Mouse (Mus musculus) heart, embryonic 16.5 days (tissue): Measurements from ENCODE around the gene Lrp2. TPM values are rescaled to one million over a fixed set of nuclear protein-coding genes. Genes with fewer than 3 reads are reported as not detected.

Source experiments
- ATAC-seq: fragments of 200-750 bp; cut with Nextera tagmentation; replicated peaks from 2 replicates; pipeline ENCODE4 v1.8.0; 2017; ENCODE audit warnings: moderate number of reproducible peaks; ENCODE audit not compliant: insufficient read depth, low FRiP score; ENCODE audit errors: extremely low read depth
- H3K27ac ChIP-seq: fragments of 300-500 bp; sonication (generic); 2 replicates; pipeline ENCODE4 v1.5.1; 2014; ENCODE audit warnings: mild to moderate bottlenecking, low read length, control low read depth, moderate library complexity
- H3K27me3 ChIP-seq: fragments of 300-500 bp; sonication (generic); 2 replicates; pipeline ENCODE4 v1.6.1; 2014; ENCODE audit warnings: low read length, mixed read lengths; ENCODE audit not compliant: control insufficient read depth, insufficient read depth
- H3K36me3 ChIP-seq: fragments of 300-500 bp; sonication (generic); 2 replicates; pipeline ENCODE4 v1.6.1; 2014; ENCODE audit not compliant: control insufficient read depth, insufficient read depth
- H3K4me1 ChIP-seq: fragments of 300-500 bp; sonication (generic); 2 replicates; pipeline ENCODE4 v1.6.1; 2014; ENCODE audit warnings: low read length, mixed read lengths; ENCODE audit not compliant: control insufficient read depth, insufficient read depth
- H3K4me2 ChIP-seq: fragments of 300-500 bp; sonication (generic); 2 replicates; pipeline ENCODE4 v1.6.1; 2014; ENCODE audit warnings: low read depth, mild to moderate bottlenecking, control low read depth, low read length
- H3K4me3 ChIP-seq: fragments of 300-500 bp; sonication (generic); 2 replicates; pipeline ENCODE4 v1.5.1; 2014; ENCODE audit warnings: mild to moderate bottlenecking, control low read depth, low read length
- H3K9ac ChIP-seq: fragments of 300-500 bp; sonication (generic); 2 replicates; pipeline ENCODE4 v1.6.1; 2014; ENCODE audit warnings: low read length, control low read depth
- H3K9me3 ChIP-seq: fragments of 300-500 bp; sonication (generic); replicated peaks from 2 replicates; pipeline ENCODE4 v1.6.1; 2016; ENCODE audit warnings: low read length; ENCODE audit not compliant: control insufficient read depth
- WGBS: fragments of 180-500 bp; shearing (Covaris S2); extraction: QIAGEN DNeasy Blood & Tissue Kit; methylation state at CpG from one replicate; pipeline ENCODE4 v1.1.7; 2014; 5-methylcytosine and 5-hydroxymethylcytosine counted together
- polyA plus RNA-seq: library from polyadenylated mRNA; unstranded; fragments of >200 nt; fragmentation: Nextera tagmentation; extraction: Ambion mirVana; gene quantifications from 2 replicates; pipeline ENCODE4 v1.2.1, GENCODE M21; 2015

The Lrp2 gene
- polyA plus RNA-seq, 1 experiment from 2014 or later, result 0.21 TPM

GRCm38 (mm10) chr2:69395597-69396248 is 190.1 kb downstream of the Lrp2 start:
- 75% methylated on average over 9 of the region's 9 CpGs for WGBS
- H3K9ac ChIP-seq, result no peak overlapping the region
- no peak for ATAC-seq
- no peak overlapping the region for H3K27ac ChIP-seq
- H3K4me2 ChIP-seq, result no peak overlapping the region
- no peaks in the 10 kb centered on the region for H3K4me1 ChIP-seq
- H3K36me3 ChIP-seq, result no peaks in the 10 kb centered on the region
- H3K9me3 ChIP-seq, result no peaks in the 10 kb centered on the region
- no peak overlapping the region for H3K4me3 ChIP-seq
- no peaks in the 10 kb centered on the region for H3K27me3 ChIP-seq

- H3K4me1 ChIP-seq, result no peaks in the 10 kb centered on the region
- no peaks in the 10 kb centered on the region for H3K36me3 ChIP-seq
- H3K9me3 ChIP-seq, result no peaks in the 10 kb centered on the region
- H3K9ac ChIP-seq, result no peak overlapping the region
- no peak overlapping the region for H3K27ac ChIP-seq
- no peaks in the 10 kb centered on the region for H3K27me3 ChIP-seq
- no peak overlapping the region for H3K4me2 ChIP-seq
- no peak overlapping the region for H3K4me3 ChIP-seq
- no peak for ATAC-seq
- WGBS, result 78% methylated on average over 2 of the region's 2 CpGs
These were observed 191.9 kb downstream of the Lrp2 start for GRCm38 (mm10) chr2:69393947-69394346.

GRCm38 (mm10) chr2:69386118-69386871 is 199.6 kb downstream of the Lrp2 start:
- Histone ChIP-seq H3K4me1 (no peaks in the 10 kb centered on the region), H3K4me3 (no peak overlapping the region), H3K27ac (no peak overlapping the region), H3K9me3 (no peaks in the 10 kb centered on the region), H3K36me3 (no peaks in the 10 kb centered on the region), H3K9ac (no peak overlapping the region), H3K4me2 (no peak overlapping the region), H3K27me3 (no peaks in the 10 kb centered on the region)
- 44% methylated on average over 3 of the region's 3 CpGs for WGBS
- no peak for ATAC-seq

- ATAC-seq, result no peak
- WGBS, result 72% methylated on average over 5 of the region's 5 CpGs
- H3K27me3 ChIP-seq, result no peaks in the 10 kb centered on the region
- no peaks in the 10 kb centered on the region for H3K9me3 ChIP-seq
- H3K36me3 ChIP-seq, result no peaks in the 10 kb centered on the region
- no peak overlapping the region for H3K4me3 ChIP-seq
- H3K9ac ChIP-seq, result no peak overlapping the region
- H3K4me1 ChIP-seq, result no peaks in the 10 kb centered on the region
- no peak overlapping the region for H3K4me2 ChIP-seq
- no peak overlapping the region for H3K27ac ChIP-seq
These were observed 203.0 kb downstream of the Lrp2 start for GRCm38 (mm10) chr2:69382838-69383237.

GRCm38 (mm10) chr2:69381740-69382139 is 204.1 kb downstream of the Lrp2 start:
- Histone ChIP-seq H3K36me3 (no peaks in the 10 kb centered on the region), H3K4me3 (no peak overlapping the region), H3K27me3 (no peaks in the 10 kb centered on the region), H3K4me1 (no peaks in the 10 kb centered on the region), H3K4me2 (no peak overlapping the region), H3K27ac (no peak overlapping the region), H3K9me3 (no peaks in the 10 kb centered on the region), H3K9ac (no peak overlapping the region)
- ATAC-seq, result no peak
- WGBS, result 44% methylated on average over 8 of the region's 8 CpGs

GRCm38 (mm10) chr2:69380281-69380680 is 205.6 kb downstream of the Lrp2 start, which contains the start of gene Dhrs9:
Gene Dhrs9 (plus strand): TSS chr2:69380445.
- no peak; the same call in 1 of the 2 replicates for ATAC-seq
- H3K4me1 ChIP-seq, result no peaks in the 10 kb centered on the region
- no peak within 1 kb of the TSS for H3K9ac ChIP-seq
- H3K9me3 ChIP-seq, result no peaks in the 10 kb centered on the region
- H3K4me2 ChIP-seq, result no peak within 1 kb of the TSS
- H3K4me3 ChIP-seq, result no peak within 1 kb of the TSS
- no peaks in the 10 kb centered on the region for H3K27me3 ChIP-seq
- no peaks in the 10 kb centered on the region for H3K36me3 ChIP-seq
- WGBS, result 35% methylated on average over 13 of the region's 13 CpGs
- H3K27ac ChIP-seq, result no peak within 1 kb of the TSS

- Histone ChIP-seq H3K9ac (no peak overlapping the region), H3K27me3 (no peaks in the 10 kb centered on the region), H3K36me3 (no peaks in the 10 kb centered on the region), H3K27ac (no peak overlapping the region), H3K4me1 (no peaks in the 10 kb centered on the region), H3K4me3 (no peak overlapping the region), H3K9me3 (no peaks in the 10 kb centered on the region), H3K4me2 (no peak overlapping the region)
- WGBS, result 40% methylated on average over 1 of the region's 1 CpGs
- ATAC-seq, result no peak
These were observed 206.1 kb downstream of the Lrp2 start for GRCm38 (mm10) chr2:69379801-69380200.

- no peak for ATAC-seq
- no peaks in the 10 kb centered on the region for H3K4me1 ChIP-seq
- no peak overlapping the region for H3K9ac ChIP-seq
- H3K27ac ChIP-seq, result no peak overlapping the region
- 51% methylated on average over 2 of the region's 2 CpGs for WGBS
- no peaks in the 10 kb centered on the region for H3K9me3 ChIP-seq
- H3K27me3 ChIP-seq, result no peaks in the 10 kb centered on the region
- no peak overlapping the region for H3K4me3 ChIP-seq
- H3K4me2 ChIP-seq, result no peak overlapping the region
- no peaks in the 10 kb centered on the region for H3K36me3 ChIP-seq
These were observed 209.1 kb downstream of the Lrp2 start for GRCm38 (mm10) chr2:69376780-69377179.
